Mouse (Mus musculus) bone marrow, adult 2 months (tissue): ENCODE data around the gene Rb1.

Source experiments
- CTCF ChIP-seq: fragments of 200-500 bp; IDR thresholded peaks from 2 replicates; pipeline ENCODE4 v1.5.1; 2011; ENCODE audit warnings: low read length, control low read depth; ENCODE audit not compliant: control insufficient read depth, insufficient read depth
- POLR2A ChIP-seq: fragments of 200-500 bp; IDR thresholded peaks from 2 replicates; pipeline ENCODE4 v1.6.1; 2011; ENCODE audit warnings: low read depth, mild to moderate bottlenecking, control low read depth, low read length, borderline replicate concordance; ENCODE audit not compliant: control insufficient read depth

DNA sequence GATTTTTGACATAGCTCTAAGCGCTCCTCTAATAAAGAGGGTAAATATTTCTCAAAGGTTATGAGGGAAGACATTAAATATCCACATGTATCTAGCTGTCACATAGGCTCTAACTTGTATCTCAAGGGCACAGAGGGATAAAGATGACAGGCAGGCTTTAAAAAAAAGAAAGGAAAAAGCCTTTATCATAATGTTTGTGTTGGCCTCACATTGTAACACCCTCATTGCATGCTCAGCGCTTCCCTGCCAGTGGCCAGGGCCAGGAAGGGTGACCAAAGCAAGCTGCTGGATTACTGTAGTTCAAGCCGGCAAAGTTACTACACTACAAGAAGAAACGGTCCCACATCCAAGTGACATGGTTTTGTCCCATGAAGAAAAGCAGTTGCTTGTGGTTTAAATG is 5.8 kb upstream of the Rb1 start:
- TF ChIP-seq CTCF (no peak), POLR2A (no peak)
